Mouse (Mus musculus) liver, embryonic 13.5 days (tissue): ENCODE measurements around the gene Plekho2. TPM values are rescaled to one million over a fixed set of nuclear protein-coding genes. Genes with fewer than 3 reads are reported as not detected.

ENCODE experiments used
- ATAC-seq: fragments of 200-750 bp; cut with Nextera tagmentation; 2 replicates; pipeline ENCODE4 v1.8.0; 2017; ENCODE audit warnings: low read depth, mild to moderate bottlenecking, moderate number of reproducible peaks, moderate library complexity
- DNase-seq: peaks from one replicate; pipeline ENCODE4 v3.0.0; 2022
- H3K27ac ChIP-seq: fragments of 300-500 bp; sonication (generic); 2 replicates; pipeline ENCODE4 v1.5.1; 2015; ENCODE audit warnings: moderate library complexity, mild to moderate bottlenecking, inconsistent platforms
- H3K27me3 ChIP-seq: fragments of 300-500 bp; sonication (generic); 2 replicates; pipeline ENCODE4 v1.6.1; 2015; ENCODE audit warnings: mild to moderate bottlenecking, inconsistent platforms
- H3K36me3 ChIP-seq: fragments of 300-500 bp; sonication (generic); 2 replicates; pipeline ENCODE4 v1.6.1; 2015; ENCODE audit warnings: mild to moderate bottlenecking, inconsistent platforms
- H3K4me1 ChIP-seq: fragments of 300-500 bp; sonication (generic); replicated peaks from 2 replicates; pipeline ENCODE4 v1.6.1; 2015; ENCODE audit warnings: inconsistent platforms
- H3K4me2 ChIP-seq: fragments of 300-500 bp; sonication (generic); 2 replicates; pipeline ENCODE4 v1.6.1; 2015; ENCODE audit warnings: inconsistent platforms, mild to moderate bottlenecking, moderate library complexity
- H3K4me3 ChIP-seq: fragments of 300-500 bp; sonication (generic); replicated peaks from 2 replicates; pipeline ENCODE4 v1.5.1; 2015; ENCODE audit warnings: mild to moderate bottlenecking, inconsistent platforms
- H3K9ac ChIP-seq: fragments of 300-500 bp; sonication (generic); 2 replicates; pipeline ENCODE4 v1.6.1; 2015; ENCODE audit warnings: mild to moderate bottlenecking, inconsistent platforms
- H3K9me3 ChIP-seq: fragments of 300-500 bp; sonication (generic); replicated peaks from 2 replicates; pipeline ENCODE4 v1.6.1; 2016; ENCODE audit warnings: inconsistent platforms
- WGBS: fragments of 180-500 bp; shearing (Covaris S2); methylation state at CpG from one replicate; pipeline ENCODE4 v1.1.7; 2015; ENCODE audit not compliant: insufficient replicate concordance; 5-methylcytosine and 5-hydroxymethylcytosine counted together
- polyA plus RNA-seq: library from polyadenylated mRNA; unstranded; fragments of >200 nt; fragmentation: Nextera tagmentation; extraction: Ambion mirVana; gene quantifications from 2 replicates; pipeline ENCODE4 v1.2.1, GENCODE M21; 2015

Gene Plekho2
- polyA plus RNA-seq, 1 experiment from 2014 or later, result 24.2 TPM

DNA sequence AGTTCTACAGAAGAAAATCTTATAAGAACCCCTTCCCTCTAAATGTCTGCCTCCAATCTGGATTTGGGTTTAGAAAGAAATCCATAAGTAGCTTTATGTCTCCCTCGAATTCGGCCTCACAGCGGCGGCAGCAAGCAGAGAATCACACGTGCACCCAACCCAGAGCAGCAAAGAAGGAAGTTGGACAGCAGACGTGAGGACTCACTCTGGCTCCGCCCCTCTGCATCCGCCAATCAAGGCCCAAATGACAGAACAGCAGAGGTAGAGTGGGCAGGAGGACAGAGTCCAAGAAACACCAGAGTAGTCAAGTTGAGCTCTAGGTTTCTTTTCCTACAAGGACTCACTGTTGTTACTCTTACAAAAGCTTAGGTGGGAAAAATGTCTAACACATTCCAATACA lies 3.2 kb upstream of the Plekho2 start:
- no peak for ATAC-seq
- H3K4me1 ChIP-seq, result peaks cover 54% of the 10 kb centered on the region
- H3K27me3 ChIP-seq, result no peaks in the 10 kb centered on the region
- WGBS, result 4% methylated on average over 8 of the region's 8 CpGs
- H3K9me3 ChIP-seq, result no peaks in the 10 kb centered on the region
- H3K36me3 ChIP-seq, result no peaks in the 10 kb centered on the region
- no peak overlapping the region for H3K4me2 ChIP-seq
- DNase-seq, result peak; percentile 64
- H3K27ac ChIP-seq, result peak overlapping the region; percentile 41
- H3K9ac ChIP-seq, result peak overlapping the region; percentile 43
- H3K4me3 ChIP-seq, result no peak overlapping the region

DNA sequence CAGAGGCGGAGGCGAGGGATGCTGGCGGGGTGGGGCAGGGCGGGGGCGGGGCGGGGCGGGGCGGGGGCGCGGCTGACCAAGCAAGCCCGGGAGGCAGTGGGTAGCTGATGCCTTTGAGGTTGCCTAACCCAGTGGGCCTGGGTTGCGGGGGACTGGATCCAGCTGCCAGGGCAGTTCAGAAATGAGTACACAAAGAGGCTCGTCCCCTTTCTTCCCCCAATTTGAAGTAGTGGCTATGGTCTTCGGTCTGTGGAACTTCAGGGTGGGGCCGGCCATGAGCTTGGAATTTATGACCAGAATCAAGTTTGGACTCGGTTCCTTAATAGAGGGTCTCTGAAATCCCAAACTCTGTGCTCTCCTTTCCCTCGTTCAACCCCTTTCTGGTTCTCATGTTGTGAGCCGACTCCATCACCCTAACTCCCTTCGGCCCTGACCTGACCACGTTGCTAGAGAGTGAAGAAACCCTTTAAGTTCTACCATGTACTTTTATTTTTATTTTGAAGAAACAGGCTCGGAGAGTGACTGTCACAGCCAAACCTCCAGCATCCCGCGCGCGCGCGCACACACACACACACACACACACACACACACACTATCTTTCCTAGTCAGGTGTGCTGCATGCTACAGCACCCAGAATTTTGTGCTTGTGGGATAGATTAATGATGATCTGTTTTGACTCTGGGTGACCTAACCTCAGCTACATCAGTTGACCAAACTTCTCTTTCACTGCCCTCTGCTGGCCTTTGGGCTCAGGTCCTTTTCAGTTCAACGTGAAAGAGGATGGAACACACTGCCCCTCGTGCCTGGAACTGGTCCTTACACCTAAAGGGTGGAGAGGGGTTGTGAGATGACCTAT lies 789 bp upstream of the Plekho2 start:
- peak overlapping the region; percentile 92 for H3K27ac ChIP-seq
- H3K36me3 ChIP-seq, result peaks cover 17% of the 10 kb centered on the region

DNA sequence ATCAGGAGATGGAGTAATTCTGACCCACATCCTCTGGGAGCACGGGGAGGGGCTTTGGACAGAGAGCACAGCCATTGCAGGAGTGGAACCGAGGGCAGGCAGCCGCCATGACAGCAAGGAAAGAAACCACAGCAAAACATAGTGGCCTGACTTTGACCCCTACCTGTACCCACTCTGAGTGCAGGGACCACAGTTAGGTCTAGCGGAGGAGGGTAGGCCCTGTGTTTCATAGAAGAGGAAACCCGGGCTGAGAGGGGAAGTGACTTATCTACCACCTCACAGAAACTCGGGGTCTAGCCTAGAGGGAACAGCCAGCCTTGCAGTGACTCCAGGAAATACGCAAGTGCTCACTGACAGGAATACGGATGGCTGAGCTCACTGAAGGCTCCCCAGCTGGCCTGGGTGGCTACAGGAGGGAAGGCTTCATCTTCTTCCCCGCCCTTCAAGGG lies 1.0 kb downstream of the Plekho2 start:
- Histone ChIP-seq H3K4me3 (peak overlapping the region; percentile 81), H3K4me1 (peaks cover 78% of the 10 kb centered on the region), H3K36me3 (peaks cover 23% of the 10 kb centered on the region), H3K27me3 (no peaks in the 10 kb centered on the region), H3K9ac (peak overlapping the region; percentile 93), H3K27ac (peak overlapping the region; percentile 92), H3K9me3 (no peaks in the 10 kb centered on the region), H3K4me2 (peak overlapping the region; percentile 82)
- 9% methylated on average over 9 of the region's 9 CpGs for WGBS
- DNase-seq, result peak; percentile 47
- no peak for ATAC-seq

More for the DNA sequence above, 789 bp upstream of the Plekho2 start:
- peak overlapping the region; percentile 81 for H3K4me3 ChIP-seq
- peak overlapping the region; percentile 73 for H3K9ac ChIP-seq
- H3K27me3 ChIP-seq, result no peaks in the 10 kb centered on the region
- peak; percentile 54 for ATAC-seq
- H3K4me2 ChIP-seq, result peak overlapping the region; percentile 82
- WGBS, result 4% methylated on average over 23 of the region's 29 CpGs
- peak; percentile 83 for DNase-seq
- H3K4me1 ChIP-seq, result peaks cover 65% of the 10 kb centered on the region
- no peaks in the 10 kb centered on the region for H3K9me3 ChIP-seq

DNA sequence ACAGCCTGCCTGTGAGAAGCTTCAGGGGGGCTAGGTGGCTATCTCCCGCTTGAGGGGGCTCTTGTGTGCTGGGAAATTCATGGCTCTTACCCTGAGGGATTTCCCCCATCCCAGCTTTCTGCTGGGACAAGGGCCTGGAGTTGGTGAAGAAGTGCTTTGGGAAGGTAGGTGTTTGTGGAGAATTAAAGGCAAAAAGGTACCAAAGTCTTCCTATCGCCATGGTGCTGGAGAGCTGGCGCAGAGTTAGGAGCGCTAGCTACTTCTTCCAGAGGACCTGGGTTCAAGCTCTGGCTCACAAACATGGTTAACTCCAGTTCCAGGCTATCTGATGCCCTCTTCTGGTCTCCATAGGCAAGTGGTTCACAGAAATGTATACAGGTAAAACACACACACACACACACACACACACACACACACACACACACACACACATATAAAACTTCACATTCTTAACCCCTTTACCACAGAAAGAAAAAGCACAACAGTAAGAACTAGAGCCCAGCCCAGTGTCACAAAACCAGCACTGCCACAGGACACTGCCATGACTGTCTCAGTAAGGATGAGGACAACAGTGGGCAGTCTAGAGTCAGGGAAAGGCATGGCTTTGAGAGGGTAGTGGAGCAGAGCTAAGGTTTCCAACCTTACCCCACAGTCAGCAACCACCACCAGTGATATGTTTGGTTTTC lies 2.2 kb downstream of the Plekho2 start:
- H3K9me3 ChIP-seq, result no peaks in the 10 kb centered on the region
- H3K36me3 ChIP-seq, result peaks cover 34% of the 10 kb centered on the region
- ATAC-seq (no peak), DNase-seq (no peak)
- peak overlapping the region; percentile 93 for H3K9ac ChIP-seq
- WGBS, result 86% methylated on average over 4 of the region's 4 CpGs
- no peaks in the 10 kb centered on the region for H3K27me3 ChIP-seq
- H3K27ac ChIP-seq, result peak overlapping the region; percentile 92
- peaks cover 81% of the 10 kb centered on the region for H3K4me1 ChIP-seq
- peak overlapping the region; percentile 81 for H3K4me3 ChIP-seq
- H3K4me2 ChIP-seq, result peak overlapping the region; percentile 82

DNA sequence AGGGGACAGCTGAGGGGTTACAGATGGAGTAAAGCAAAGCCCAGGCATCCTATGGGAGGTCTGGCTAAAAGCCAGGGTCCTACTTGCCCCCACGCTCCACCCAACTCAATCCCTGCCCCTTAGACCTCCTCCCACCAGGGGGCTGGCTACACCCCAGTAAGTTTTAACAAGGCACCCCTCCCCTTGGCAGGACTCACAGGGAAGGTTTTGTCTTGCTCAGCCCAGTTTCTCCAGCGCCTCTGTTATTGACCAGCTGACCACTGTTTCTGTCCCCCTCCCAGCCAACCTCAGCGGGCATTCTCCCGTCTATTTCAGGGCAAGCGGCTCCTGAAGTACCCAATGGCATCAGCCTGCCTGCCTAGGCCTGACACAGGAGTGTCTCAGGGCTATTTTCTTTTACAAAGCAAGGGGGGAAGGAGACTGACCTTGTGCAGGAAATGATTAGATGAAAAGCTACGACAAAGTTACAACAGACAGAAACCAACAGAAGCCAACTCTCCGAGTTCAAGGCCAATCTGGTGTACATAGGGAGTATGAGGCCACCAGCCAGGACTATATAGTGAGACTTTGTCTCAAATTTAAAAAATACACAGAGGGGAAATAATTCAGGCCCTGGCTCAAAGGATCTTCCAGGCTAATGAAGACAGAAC lies 2.9 kb downstream of the Plekho2 start:
- DNase-seq (no peak), ATAC-seq (no peak)
- H3K4me1 ChIP-seq, result peaks cover 79% of the 10 kb centered on the region
- no peaks in the 10 kb centered on the region for H3K27me3 ChIP-seq
- H3K4me3 ChIP-seq, result peak overlapping the region; percentile 81
- H3K9ac ChIP-seq, result peak overlapping the region; percentile 93
- peaks cover 41% of the 10 kb centered on the region for H3K36me3 ChIP-seq
- WGBS, result 36% methylated on average over 7 of the region's 7 CpGs
- H3K4me2 ChIP-seq, result peak overlapping the region; percentile 82
- peak overlapping the region; percentile 92 for H3K27ac ChIP-seq
- no peaks in the 10 kb centered on the region for H3K9me3 ChIP-seq

DNA sequence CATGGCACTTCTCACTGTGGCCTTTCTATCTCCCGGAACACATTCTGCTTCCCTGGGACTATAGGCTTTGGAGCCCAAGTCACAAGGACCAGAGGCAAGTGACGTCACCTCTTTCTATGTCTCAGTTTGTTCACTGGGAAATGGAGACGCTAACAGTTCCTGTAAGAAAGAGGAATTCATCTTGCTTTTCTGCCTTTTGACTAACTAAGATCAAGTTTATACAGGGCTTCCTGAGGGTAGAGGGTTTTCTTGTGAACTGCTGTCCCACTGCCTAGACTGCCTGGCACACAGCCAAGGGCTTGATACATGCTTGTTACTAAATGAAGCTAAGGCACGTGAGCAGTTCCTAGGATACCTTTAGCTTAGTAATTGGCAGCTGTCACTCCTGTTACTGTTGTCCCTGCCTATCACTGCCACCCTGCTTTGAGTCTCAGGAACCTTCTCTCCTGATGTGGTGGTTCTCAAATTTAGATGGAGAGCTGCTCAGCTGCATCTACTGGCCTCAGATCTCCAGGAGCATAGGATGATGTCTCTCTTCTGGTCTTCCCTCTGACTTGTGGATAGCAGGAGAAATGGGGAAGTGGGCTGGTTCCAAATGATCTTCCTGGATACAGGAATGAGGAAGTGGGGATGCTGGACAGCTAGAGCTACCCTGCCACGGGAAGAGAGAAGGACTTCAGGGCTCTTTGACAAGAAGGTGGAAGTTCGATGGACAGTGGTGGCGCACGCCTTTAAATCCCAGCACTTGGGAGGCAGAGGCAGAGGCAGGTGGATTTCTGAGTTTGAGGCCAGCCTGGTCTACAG lies 4.2 kb downstream of the Plekho2 start:
- peak overlapping the region; percentile 82 for H3K4me2 ChIP-seq
- H3K9me3 ChIP-seq, result no peaks in the 10 kb centered on the region
- peak overlapping the region; percentile 81 for H3K4me3 ChIP-seq
- H3K4me1 ChIP-seq, result peaks cover 80% of the 10 kb centered on the region
- DNase-seq (no peak), ATAC-seq (no peak)
- no peaks in the 10 kb centered on the region for H3K27me3 ChIP-seq
- peaks cover 54% of the 10 kb centered on the region for H3K36me3 ChIP-seq
- peak overlapping the region; percentile 92 for H3K27ac ChIP-seq
- peak overlapping the region; percentile 93 for H3K9ac ChIP-seq
- WGBS, result 48% methylated on average over 8 of the region's 8 CpGs

DNA sequence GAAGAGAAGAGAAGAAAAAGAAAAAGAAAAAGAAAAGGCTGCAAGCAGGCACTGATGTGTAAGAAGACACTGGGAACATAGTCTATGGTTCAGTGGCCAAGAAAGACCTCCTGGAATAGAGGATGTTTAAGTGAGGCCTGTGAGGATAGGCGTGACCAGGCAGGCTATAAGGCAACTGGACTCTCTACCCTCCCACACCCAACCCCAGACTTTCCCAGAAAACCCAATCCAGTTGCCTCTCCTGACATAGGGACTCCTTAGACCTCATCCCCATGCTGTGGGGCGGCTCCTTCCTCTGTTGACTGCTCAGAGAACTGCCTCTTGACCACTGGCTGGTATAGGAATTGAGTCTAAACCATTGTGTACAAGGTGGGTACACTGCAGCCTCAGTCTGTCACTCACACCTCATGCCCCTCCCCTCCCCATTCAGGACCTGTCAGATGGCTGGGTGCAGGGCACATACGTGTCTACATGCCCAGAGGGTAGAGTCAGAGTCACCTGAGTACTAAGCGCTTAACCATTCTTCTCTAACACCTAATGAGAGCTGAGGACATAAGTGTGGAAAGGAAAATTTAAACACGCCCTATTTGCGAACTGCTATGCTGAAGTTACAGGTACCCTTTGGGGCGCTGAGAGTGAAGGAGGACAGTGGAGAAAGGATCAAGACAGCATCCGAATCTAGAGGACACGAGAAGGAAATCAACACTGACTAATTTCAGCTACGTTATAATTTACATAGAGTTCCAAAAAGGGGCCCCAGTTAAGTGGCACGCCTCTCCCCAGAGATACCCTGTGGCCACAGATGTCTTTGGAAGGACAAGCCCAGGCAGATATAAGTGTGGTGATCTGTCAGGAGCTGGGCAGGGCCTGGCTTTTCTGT lies 5.1 kb downstream of the Plekho2 start:
- ATAC-seq, result peak; percentile 79
- Histone ChIP-seq H3K9ac (peak overlapping the region; percentile 93), H3K27me3 (no peaks in the 10 kb centered on the region), H3K4me2 (peak overlapping the region; percentile 82), H3K27ac (peak overlapping the region; percentile 92), H3K9me3 (no peaks in the 10 kb centered on the region), H3K4me1 (peaks cover 84% of the 10 kb centered on the region), H3K4me3 (peak overlapping the region; percentile 81), H3K36me3 (peaks cover 63% of the 10 kb centered on the region)
- WGBS, result 50% methylated on average over 11 of the region's 11 CpGs
- DNase-seq, result peak; percentile 70

DNA sequence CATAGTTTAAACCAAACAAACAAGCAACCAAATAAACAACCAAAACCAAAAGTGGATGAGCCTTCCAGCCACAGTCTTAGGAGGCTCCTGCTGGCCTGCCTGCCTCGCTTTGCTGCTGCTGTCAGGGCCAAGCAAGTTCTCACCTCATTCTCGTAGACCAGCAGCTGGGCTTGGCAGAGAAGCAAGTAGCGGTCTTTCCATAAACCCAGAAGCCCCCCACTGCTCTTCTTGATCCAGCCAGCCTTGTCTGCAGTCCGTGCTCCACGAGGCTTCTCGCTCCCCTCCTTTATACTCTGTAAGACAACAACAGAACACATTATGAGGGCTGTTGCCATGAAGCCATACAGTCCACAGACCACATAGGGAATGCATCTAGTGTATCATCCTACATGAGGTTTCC lies 7.0 kb downstream of the Plekho2 start:
- DNase-seq (no peak), ATAC-seq (no peak)
- WGBS, result 90% methylated on average over 6 of the region's 6 CpGs
- Histone ChIP-seq H3K27me3 (no peaks in the 10 kb centered on the region), H3K4me2 (no peak overlapping the region), H3K27ac (peak overlapping the region; percentile 27; the same call in 1 of the 2 replicates), H3K4me3 (no peak overlapping the region), H3K4me1 (peaks cover 77% of the 10 kb centered on the region), H3K9ac (no peak overlapping the region), H3K9me3 (no peaks in the 10 kb centered on the region), H3K36me3 (peaks cover 82% of the 10 kb centered on the region)

DNA sequence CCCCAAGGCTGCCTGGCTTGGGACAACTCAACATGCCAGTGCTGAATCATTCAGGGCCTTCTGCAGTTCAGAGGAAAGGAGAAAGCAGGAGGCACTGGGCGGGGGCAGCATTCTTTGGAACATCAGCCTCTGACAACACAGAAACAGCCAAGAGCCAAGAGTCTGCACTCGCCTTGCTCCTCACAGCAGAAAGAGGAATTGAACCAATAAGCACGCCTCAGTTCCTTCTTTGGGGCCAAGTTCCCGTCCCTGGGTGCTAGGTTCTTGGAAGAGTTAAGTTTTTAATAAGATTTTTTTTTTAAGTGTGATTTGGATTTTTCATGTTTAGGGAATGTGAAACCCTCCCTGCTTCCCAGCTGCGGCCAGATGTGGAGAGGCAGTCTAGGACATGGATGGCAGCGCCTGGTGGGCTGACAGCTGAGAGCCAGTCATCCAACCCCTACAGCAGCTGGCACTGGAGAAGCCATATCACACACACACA lies 10.3 kb downstream of the Plekho2 start:
- Histone ChIP-seq H3K27ac (peak overlapping the region; percentile 65), H3K4me2 (no peak overlapping the region), H3K4me3 (no peak overlapping the region), H3K36me3 (peaks cover 93% of the 10 kb centered on the region), H3K27me3 (no peaks in the 10 kb centered on the region), H3K9me3 (no peaks in the 10 kb centered on the region), H3K9ac (0 out of 2 replicates have a peak overlapping the region, but pooled peaks have one; percentile 19), H3K4me1 (peaks cover 69% of the 10 kb centered on the region)
- WGBS, result 76% methylated on average over 6 of the region's 6 CpGs
- DNase-seq (no peak), ATAC-seq (peak; percentile 32; the same call in 1 of the 2 replicates)

DNA sequence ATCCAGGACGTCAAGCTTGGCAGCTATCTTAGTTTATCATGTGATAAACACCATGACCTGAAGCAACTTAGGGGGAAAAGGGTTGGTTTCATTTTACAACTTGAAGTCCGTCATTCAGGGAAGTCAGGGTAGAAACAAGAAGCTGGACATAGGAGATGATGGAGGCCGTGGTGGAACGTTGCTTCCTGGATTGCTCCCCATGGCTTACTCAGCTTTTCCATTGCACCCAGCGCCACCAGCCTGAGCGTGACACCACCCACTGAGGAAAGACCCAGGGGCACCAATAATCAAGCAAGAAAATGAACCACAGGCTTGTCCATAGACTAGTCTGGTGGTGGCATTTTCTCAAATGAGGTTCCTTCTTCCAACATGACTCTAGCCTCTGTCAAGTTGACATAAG lies 11.1 kb downstream of the Plekho2 start:
- no peaks in the 10 kb centered on the region for H3K9me3 ChIP-seq
- no peak for ATAC-seq
- DNase-seq, result no peak
- no peak overlapping the region for H3K4me2 ChIP-seq
- no peaks in the 10 kb centered on the region for H3K27me3 ChIP-seq
- no peak overlapping the region for H3K9ac ChIP-seq
- peak overlapping the region; percentile 65 for H3K27ac ChIP-seq
- no peak overlapping the region for H3K4me3 ChIP-seq
- peaks cover 99% of the 10 kb centered on the region for H3K36me3 ChIP-seq
- peaks cover 72% of the 10 kb centered on the region for H3K4me1 ChIP-seq
- WGBS, result 84% methylated on average over 6 of the region's 6 CpGs
